Mouse (Mus musculus) left cerebral cortex, adult 2 months (tissue): ENCODE measurements around the gene Prkar1a. TPM values are rescaled to one million over a fixed set of nuclear protein-coding genes. Genes with fewer than 3 reads are reported as not detected.

ENCODE experiments used
- DNase-seq, 2 experiments: peaks; one replicate each; pipeline ENCODE4 v3.0.0; 2021 to 2022; ENCODE audit warnings: low spot score in 2 of 2, mixed read lengths in 1 of 2; ENCODE audit errors: extremely low spot score in 1 of 2
- H3K27ac ChIP-seq: fragments of 200-600 bp; 2 replicates; pipeline ENCODE4 v1.8.1; 2022
- H3K4me3 ChIP-seq: fragments of 200-600 bp; 2 replicates; pipeline ENCODE4 v1.8.1; 2022
- CTCF ChIP-seq: fragments of 200-600 bp; IDR thresholded peaks from 2 replicates; pipeline ENCODE4 v1.8.1; 2022; ENCODE audit warnings: antibody characterized with exemption, mild to moderate bottlenecking, moderate library complexity
- intact Hi-C: fragments of 180-260 bp; cut with DNase I; formaldehyde crosslinking; loops from one replicate; pipeline ENCODE4 v1.15.1; 2025
- long read RNA-seq, 2 experiments: library from polyadenylated mRNA; stranded (forward); transcript quantifications; one replicate each; pipeline ENCODE4 v2.0.0; 2021; ENCODE audit warnings: borderline mapping rate in 2 of 2
- total RNA-seq, 2 experiments: library from RNA; stranded (reverse); gene quantifications; 2 replicates each; pipeline ENCODE4 v1.2.3; 2021

The Prkar1a gene
- total RNA-seq, result 100 to 1,000 TPM; 572 to 615 TPM
- long read RNA-seq, experiment 1, transcript Prkar1a-203 (12 exons, 3,513 nt), result minor isoform, 7 of 1,019 reads
- long read RNA-seq, experiment 1, transcript Prkar1a-201 (11 exons, 3,359 nt), result major isoform, 619 of 1,019 reads
- long read RNA-seq, experiment 1, partial matches to known transcripts, result 359 of 1,019 reads
- long read RNA-seq, experiment 1, other reads (novel, unspliced or antisense), result 33 of 1,019 reads
- long read RNA-seq, experiment 2, transcript Prkar1a-201 (11 exons, 3,359 nt), result major isoform, 427 of 690 reads
- long read RNA-seq, experiment 2, partial matches to known transcripts, result 229 of 690 reads
- long read RNA-seq, experiment 2, other reads (novel, unspliced or antisense), result 32 of 690 reads

GRCm38 (mm10) chr11:109649206-109649605 is at the start of gene Prkar1a:
Prkar1a (plus strand) TSS chr11:109649405.
- intact Hi-C loops, result no loop called here
- TF ChIP-seq CTCF, result no peak
- peak within 1 kb of the TSS; percentile 99 for H3K27ac ChIP-seq
- DNase-seq, result peak in 1 of 2 experiments; percentile 35
- peak within 1 kb of the TSS; percentile 79 for H3K4me3 ChIP-seq

- no peak for TF ChIP-seq CTCF
- H3K4me3 ChIP-seq, result no peak overlapping the region
- intact Hi-C loops, result no loop called here
- no peak overlapping the region for H3K27ac ChIP-seq
- no peak for DNase-seq
Measured at GRCm38 (mm10) chr11:109607600-109607999, 41.6 kb upstream of the Prkar1a start.

DNA sequence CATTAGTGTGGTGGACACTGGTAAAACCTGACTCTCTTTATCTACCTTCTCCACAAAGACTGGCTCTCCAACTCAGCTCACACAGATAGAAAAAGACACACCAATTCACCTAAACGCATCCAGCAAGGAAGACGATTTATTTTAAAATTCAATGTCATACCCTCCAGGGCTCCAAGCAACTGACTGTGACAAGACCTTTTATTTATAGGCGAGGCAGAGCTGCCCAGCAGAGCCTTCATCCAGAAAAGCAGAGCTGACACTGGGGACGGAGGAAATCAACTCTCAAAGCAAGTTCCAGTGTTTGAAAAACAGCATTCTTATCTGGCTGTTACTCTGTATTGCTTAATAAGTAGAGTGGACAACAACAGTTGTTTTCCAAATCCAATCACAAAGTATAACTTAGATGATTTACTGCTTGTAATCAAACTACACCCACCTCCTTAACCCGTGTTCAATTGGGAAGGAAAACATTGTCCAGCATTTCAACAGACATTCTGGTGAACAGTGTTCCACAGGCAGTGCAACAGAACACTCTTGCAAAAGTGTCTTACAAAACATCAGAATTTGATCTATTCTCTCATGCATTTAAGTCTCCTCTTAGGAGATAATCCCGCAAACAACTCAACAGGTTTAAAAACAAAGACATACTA is 40.1 kb upstream of the Prkar1a start:
- Histone ChIP-seq H3K27ac (no peak overlapping the region), H3K4me3 (no peak overlapping the region)
- intact Hi-C loops, result no loop called here
- TF ChIP-seq CTCF, result no peak
- DNase-seq, result no peak

DNA sequence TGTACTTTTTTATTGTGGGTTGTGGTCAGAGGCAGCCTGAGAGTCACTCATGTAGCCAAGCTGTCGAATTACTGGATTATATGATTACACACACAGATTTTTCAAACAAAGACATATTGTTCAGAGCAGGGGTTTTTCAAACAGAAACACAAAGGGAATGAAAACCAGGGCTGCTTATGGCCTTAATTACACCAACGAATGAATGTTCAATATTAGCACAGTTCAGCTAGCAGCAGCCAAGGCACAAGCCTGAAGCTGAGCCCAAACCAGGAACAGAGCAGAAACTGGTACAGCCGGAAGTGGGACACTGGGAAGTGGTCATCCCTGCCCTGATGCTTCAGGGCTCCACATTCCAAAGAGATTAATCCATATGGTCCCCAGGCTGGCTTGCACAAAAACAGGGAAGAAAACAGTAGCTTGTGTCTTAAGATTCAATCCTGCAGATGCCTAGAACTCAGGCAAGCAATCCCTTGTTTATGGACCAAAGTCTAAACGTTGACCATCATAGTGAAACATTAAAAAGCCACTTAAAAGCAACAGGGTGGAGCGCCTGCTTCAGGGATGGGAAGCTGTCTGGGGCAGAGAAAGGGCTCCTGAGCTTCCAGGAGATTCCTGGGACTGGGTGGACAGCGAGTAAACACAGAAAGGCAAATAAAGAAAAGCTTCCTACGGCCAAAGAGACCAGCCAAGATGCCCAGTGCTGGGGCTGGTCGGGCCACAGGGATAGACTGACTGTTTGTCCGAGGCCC is 39.0 kb upstream of the Prkar1a start:
- intact Hi-C loops, result no loop called here
- TF ChIP-seq CTCF, result no peak
- H3K4me3 ChIP-seq, result peak overlapping the region; percentile 98
- DNase-seq, result no peak
- H3K27ac ChIP-seq, result peak overlapping the region; percentile 88

DNA sequence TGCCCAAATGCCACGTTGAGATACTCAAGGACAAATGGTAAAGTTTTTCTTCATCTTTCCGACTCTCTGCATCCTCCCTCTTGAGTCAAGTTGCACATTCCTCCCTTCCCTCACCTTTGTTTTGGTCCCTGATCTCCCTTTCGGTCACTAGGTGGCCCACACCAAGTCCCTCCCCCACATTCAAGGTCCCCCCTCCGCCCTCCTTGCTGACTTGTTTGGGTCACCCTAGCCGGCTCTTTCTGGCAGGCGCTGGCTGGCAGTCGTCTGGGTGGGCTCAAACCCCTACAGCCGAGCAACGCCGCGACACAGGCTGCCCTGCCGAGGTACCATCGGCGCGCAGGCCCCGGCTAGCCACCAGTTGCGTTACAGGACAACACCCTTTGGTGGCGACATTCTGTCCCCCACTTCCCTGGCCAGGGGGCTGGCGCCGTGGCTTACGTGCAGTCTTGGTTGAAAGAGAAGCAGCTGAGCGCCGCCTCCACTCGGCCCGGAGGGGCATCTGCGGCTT is 38.4 kb upstream of the Prkar1a start:
- peak in 1 of 2 experiments; percentile 19 for DNase-seq
- intact Hi-C loops, result no loop called here

DNA sequence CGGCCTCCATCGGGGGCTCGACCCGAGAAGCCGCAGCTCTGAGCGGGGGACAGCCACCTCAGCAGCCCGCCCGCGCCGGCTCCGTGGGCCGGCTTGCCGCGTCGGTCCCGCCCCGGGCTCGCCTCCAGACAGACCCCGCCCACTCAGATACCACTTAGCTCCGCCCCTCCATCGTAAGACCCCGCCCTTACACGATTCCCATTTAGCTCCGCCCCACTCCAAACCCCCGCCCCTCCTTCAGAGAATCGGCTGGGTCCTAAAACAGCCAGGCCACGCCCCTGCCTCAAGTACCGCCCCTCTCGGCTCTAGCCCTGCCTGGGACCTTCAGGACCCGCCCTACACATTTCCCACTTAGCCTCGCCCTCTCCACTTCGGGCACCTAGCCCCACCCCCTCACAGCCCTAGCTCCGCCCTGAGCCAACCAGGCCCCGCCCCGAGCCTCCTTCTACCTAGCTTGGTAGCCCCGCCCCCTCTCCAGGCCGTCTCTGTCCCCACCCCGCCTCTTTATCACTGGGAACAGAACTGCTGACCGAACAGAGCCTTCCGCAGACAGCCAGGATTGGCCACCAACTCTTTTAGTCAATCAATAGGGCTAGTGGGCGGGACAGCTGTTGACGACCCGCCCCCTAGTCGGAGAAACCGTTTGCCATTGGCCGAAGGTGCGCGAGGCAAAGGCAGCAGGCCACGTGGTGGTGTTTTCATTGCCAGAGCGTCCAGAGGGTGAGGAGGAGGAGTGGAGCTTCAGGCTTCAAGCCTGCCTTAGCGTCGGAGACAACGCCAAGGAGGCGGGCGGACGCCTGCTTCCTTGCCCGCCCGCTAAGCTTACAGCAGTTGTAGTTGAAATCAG is 37.7 kb upstream of the Prkar1a start, which contains the start of gene Wipi1:
Gene Wipi1, minus strand, starts transcription at position 665 of the 847 bp plus-strand sequence.
- TF ChIP-seq CTCF, result no peak
- intact Hi-C loops, result loop anchor here (1.0 kb wide), 1 partner anchor 39 kb away; no protein-coding TSS in a partner anchor
- Histone ChIP-seq H3K4me3 (peak within 1 kb of the TSS; percentile 98), H3K27ac (peak within 1 kb of the TSS; percentile 88)
- peak; percentile 96 to 97 for DNase-seq

More for the DNA sequence above, 38.4 kb upstream of the Prkar1a start:
- peak; percentile 7 for TF ChIP-seq CTCF
- H3K4me3 ChIP-seq, result peak overlapping the region; percentile 98
- peak overlapping the region; percentile 88 for H3K27ac ChIP-seq

GRCm38 (mm10) chr11:109612871-109613529 is 36.2 kb upstream of the Prkar1a start:
- TF ChIP-seq CTCF, result no peak
- intact Hi-C loops, result loop anchor here (1.0 kb wide), 1 partner anchor 37 kb away; no protein-coding TSS in a partner anchor
- H3K4me3 ChIP-seq, result no peak overlapping the region
- no peak overlapping the region for H3K27ac ChIP-seq
- DNase-seq, result no peak

GRCm38 (mm10) chr11:109615286-109615685 is 33.9 kb upstream of the Prkar1a start:
- no peak for DNase-seq
- no peak overlapping the region for H3K27ac ChIP-seq
- TF ChIP-seq CTCF, result no peak
- intact Hi-C loops, result loop anchor here (5.0 kb wide), 1 partner anchor 298 kb away; no protein-coding TSS in a partner anchor
- no peak overlapping the region for H3K4me3 ChIP-seq

- no peak overlapping the region for H3K27ac ChIP-seq
- intact Hi-C loops, result loop anchor here (5.0 kb wide), 1 partner anchor 299 kb away; no protein-coding TSS in a partner anchor
- no peak for TF ChIP-seq CTCF
- DNase-seq, result no peak
- no peak overlapping the region for H3K4me3 ChIP-seq
Measured at GRCm38 (mm10) chr11:109616352-109616751, 32.9 kb upstream of the Prkar1a start.

DNA sequence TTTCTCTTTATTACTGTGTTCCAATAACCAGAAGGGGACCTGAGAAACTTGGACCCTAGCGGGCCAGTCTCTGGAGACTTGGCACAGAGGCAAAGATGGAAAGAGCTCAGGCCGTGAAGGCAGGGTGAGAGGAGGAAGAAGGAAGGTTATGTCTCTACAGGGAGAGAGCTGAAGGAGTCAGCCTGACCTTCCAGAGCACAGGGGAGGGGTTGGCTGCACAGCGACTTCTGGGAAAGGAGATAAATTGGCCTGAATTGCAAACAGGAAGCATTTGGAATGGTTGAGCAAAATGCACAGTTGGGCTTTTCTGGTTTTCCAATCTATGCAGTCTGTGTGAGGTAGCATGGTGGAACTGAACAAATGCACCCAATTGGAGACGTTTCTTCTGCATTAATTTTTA is 32.4 kb upstream of the Prkar1a start:
- no peak for TF ChIP-seq CTCF
- intact Hi-C loops, result loop anchor here (5.0 kb wide), 1 partner anchor 299 kb away; no protein-coding TSS in a partner anchor
- no peak overlapping the region for H3K27ac ChIP-seq
- no peak overlapping the region for H3K4me3 ChIP-seq
- DNase-seq, result no peak
